Mouse (Mus musculus): ENCODE data around the gene Mtif3. TPM values are rescaled to one million over a fixed set of nuclear protein-coding genes. Genes with fewer than 3 reads are reported as not detected.
A peak's percentile ranks its signal among the peaks of the same experiment; 100 is the strongest.

The Mtif3 gene
- total RNA-seq (2015; ENCODE audit: low replicate concordance) (1.3 and 23.1 TPM in 2 replicates), total RNA-seq (2017; ENCODE audit: low replicate concordance) (3.2 and 6.2 TPM in 2 replicates)

DNA sequence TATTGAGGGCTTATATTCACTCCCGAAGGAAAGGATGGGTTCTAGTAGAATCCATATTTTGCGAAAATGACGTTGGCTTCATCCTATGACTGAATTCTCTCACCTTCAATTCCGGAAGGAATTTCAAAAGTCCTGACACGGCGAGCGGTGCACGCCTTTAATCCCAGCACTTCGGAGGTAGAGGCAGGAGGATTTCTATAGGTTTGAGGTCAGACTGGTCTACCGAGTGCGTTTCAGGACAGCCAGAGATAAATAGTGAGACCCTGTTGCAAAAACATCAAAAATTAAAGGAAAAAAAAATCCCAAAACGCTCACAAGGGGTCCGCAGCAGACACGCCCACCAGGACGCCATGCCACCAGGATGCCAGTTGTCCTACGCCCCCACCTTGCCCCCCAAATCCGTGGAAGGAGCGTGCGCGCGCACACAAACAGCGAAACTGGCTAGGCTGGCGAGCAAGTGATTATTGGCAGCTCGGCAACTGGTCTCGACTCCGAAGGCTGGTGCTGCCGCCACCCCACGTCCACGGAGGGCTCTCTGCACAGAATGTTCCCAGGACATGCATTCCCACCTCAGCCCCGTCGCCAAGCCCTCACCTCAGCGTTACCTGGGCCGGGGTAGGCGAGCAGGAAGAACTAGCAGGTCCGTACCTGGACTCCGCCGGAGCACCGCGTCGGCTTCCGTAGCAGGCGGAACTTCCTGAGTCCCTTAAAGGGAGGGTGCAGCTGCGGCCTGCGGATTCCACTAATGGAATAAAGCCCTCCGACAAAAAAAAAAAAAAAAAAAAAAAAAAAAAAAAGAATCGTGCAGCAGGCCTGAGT is at the start of gene Mtif3:
Gene Mtif3 (minus strand): TSS at position 683 of the 819 bp plus-strand sequence.
- peak; percentile 89 for ATAC-seq (replicated peaks; ENCODE audit: low FRiP score, poor library complexity, severe bottlenecking)

DNA sequence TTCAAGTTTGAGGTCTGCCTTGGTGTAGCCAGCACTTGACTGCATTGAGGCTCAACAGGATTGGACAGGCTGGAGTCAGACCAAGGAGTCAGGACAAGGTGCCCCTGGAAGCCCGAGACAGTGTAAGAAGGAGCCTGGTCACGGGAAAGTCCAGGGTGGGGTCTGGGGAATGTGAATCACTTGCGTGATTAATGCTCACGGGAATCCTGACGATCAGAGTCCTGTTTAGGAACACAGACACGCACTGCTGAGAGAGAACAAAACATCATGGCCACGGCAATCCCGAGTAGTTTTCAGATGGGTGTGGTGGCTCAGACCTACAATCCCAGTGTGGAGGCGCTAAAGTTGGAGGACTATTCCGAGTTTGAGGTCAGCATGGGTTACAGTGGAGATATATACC is 47.7 kb upstream of the Mtif3 start:
- ATAC-seq (replicated peaks; ENCODE audit: low FRiP score, poor library complexity, severe bottlenecking) = no peak

DNA sequence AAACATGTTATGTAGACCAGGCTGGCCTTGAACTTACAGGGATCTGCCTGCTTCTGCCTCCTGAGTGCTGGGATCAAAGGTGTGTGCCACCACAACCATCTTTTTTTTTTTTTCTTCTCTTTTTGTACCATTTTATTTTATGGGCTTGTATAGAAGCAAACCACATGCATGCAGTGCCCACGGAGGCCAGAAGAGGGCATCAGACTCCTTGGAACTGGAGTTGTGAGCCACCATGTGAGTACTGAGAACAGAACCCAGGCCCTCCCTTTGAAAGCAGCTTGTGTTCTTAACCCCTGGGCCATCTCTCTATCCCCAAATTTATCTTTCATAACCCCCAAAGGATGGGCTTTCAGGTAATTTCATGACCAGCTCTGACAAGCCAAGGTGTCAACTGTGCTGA is 39.7 kb upstream of the Mtif3 start:
- ATAC-seq (replicated peaks; ENCODE audit: low FRiP score, poor library complexity, severe bottlenecking) = no peak

DNA sequence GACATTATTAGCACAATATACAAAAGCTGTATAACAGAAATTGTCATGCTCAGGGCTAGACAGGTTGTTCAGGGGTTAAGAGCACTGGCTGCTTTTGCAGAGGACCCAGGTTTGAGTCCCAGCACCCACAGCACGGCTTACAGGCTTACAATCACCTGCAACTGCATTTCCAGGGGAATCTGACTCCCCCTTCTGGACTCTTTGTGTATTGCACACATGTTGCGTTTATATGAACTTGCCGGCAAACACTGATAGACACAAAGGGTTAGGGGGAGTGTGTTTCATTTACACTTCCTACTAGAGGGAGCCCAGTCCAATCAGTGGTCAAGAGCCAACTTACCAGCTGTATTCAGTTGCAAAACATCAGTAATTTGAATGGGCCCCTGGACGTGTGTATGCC is 37.7 kb upstream of the Mtif3 start:
- ATAC-seq (replicated peaks; ENCODE audit: low FRiP score, poor library complexity, severe bottlenecking) = no peak

DNA sequence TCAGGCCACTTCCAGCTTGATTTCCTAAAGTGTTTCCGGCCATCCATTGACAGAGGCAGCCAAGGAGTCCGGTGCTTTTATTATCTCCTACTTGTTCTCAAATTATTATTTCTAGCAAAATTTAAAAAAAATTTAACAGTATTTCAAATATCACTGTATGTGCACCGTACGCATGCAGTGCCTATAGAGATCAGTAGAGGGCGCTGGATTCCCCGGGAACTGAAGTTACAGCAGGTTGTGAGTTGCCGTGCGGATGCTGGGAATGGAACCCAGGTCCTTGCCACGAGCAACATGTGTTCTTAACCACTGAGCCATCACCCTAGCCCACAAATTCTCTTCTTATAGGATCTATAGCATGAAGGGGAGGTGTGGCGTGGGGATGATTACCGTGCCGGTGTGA is 35.2 kb upstream of the Mtif3 start:
- ATAC-seq (replicated peaks; ENCODE audit: low FRiP score, poor library complexity, severe bottlenecking) = no peak

DNA sequence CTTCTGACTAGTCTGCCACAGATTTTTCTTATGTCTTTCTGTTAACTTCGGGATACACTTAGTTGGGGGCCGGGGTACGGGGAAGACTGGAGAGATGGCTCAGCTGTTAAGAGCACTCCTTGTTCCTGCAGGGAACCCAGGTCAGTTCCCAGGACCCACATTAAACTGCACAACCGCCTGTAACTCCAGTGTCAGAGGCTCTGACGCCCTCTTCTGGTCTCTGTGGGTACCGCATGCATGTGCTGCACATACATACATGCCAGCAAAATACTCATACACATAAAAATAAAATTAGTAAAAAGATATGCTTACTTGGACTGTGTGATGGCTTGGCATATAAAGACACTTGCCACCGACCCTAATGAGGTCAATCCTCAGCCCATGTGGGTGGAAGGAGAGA is 33.2 kb upstream of the Mtif3 start:
- no peak for ATAC-seq (replicated peaks; ENCODE audit: low FRiP score, poor library complexity, severe bottlenecking)

DNA sequence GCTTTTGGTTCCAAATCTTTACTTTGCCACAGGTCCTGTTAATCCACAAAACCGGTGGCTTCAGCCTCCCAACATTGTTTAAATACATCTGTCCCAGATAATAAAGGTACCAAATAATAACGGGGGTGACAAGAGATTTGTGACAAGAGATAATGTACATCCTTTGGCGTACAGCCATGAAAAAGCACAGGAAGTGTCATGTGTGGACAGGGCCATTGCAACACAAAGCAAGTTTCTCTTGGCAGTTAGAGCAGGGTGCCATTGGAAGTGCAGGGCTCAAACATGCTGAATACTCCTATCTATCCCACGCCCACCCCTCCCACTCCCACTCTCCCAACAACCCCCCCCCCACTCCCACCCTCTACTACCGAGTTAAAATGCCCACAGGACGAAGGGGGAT is 31.4 kb upstream of the Mtif3 start:
- no peak for ATAC-seq (replicated peaks; ENCODE audit: low FRiP score, poor library complexity, severe bottlenecking)

DNA sequence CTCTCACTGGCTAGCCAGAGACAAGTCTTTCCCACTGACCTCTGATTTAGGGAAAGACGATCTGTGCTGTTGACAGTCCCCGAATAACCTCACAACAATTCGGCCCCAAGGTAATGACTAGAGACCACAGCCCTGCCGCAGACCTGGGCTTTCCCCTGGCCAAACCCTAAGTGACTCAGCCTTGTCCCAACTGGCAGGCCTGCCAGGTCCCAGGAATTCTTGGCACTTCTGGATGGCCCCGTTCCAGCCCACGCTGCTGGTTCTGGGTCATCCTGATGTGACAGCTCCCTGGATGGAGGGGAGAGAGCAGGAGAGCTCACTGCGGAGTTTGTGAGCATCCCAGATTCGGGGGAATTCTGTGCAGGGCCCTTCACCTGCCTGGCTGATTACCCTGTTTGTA is 29.9 kb upstream of the Mtif3 start:
- ATAC-seq (replicated peaks; ENCODE audit: low FRiP score, poor library complexity, severe bottlenecking) = no peak

DNA sequence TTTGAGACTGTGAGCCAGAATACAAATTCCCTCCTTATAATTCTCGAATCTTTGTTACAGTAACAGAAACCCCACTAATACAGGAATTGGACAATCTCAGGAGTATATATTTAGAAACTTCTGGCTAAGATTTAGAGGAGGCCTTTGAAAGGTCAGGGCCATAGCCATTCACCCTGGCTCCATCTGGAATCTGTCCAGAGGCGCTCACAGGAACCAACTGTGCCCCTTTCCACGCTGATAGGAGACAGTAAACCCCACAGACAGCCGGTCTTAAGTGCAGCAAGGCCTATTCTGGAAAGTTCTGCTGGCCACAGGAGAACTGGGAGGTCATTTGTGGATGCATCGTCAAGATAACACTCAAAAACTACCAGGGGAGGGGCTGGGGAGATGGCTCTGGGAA is 25.5 kb upstream of the Mtif3 start:
- no peak for ATAC-seq (replicated peaks; ENCODE audit: low FRiP score, poor library complexity, severe bottlenecking)

DNA sequence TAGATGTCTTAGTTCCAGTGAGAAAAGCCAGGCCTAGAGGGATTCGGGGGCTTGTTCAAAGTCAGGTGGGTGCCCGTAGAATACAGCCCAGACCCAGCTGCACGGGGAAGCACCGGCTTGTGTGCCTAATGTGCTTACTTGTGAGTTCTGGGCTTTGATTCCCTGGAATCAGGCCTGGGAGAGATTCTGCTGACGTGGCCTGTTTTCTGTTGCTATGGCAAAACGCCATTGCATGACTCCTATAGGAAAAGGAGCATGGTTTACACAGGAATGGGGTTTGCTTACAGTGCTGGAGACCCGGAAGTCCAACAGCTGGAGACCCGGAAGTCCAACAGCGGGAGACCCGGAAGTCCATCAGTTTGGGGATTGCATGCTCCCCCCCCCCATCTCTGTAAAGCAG is 24.0 kb upstream of the Mtif3 start:
- ATAC-seq (replicated peaks; ENCODE audit: low FRiP score, poor library complexity, severe bottlenecking) = no peak

DNA sequence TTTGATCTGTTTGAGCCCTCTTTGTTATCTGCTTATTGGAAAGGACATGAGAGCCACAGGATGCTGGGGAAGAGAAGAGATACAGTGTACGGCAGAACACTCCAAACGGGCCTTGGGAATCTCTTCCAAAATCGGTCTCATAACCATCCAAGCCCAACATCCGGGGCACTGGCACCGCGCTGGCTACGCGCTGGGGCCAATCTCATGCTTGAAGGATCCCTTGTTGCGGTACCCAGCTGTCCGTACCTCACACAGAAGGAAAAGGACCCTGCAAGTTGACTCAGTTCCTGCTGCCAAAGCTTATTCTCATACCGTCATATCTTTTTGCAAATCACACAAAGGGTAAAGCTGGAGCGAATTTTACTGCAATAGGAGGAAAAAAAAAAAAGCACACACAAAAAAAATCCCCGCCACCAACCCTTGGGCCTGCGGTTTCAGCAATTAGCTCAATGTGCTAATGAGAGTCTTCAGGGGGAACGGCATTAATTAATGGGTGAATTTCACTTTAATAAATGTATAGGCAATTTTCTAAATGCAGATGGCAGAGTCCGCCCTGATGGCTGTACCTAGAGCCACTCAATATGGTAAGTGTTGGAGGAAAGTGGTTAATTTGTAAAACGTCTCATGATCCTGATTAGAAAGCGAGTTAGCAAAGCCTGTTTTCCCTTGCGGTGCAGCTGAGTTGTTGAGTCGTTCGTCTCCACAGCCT is 22.3 kb upstream of the Mtif3 start:
- ATAC-seq (replicated peaks; ENCODE audit: low FRiP score, poor library complexity, severe bottlenecking) = no peak

DNA sequence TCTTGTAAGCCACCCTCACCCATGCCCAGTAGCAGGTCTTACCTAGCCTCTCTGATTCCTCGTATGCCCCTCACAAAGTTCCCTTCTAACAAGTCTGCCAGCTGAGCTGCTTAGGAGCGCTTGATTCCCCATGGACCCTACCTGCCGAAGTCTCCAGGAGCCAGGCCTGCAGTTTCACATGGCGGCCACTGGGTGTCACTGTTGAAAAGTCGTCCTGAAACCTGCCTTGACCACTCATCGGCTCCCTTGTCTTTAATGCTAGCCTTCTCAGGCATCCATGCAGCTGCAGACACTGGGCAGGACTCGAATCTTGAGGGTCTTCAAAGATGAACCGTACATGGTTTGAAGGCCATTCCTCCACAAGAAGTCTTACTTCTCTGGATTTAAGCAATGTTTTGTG is 19.6 kb upstream of the Mtif3 start:
- ATAC-seq (replicated peaks; ENCODE audit: low FRiP score, poor library complexity, severe bottlenecking) = 0 out of 2 replicates have a peak, but pooled peaks have one; percentile 57

DNA sequence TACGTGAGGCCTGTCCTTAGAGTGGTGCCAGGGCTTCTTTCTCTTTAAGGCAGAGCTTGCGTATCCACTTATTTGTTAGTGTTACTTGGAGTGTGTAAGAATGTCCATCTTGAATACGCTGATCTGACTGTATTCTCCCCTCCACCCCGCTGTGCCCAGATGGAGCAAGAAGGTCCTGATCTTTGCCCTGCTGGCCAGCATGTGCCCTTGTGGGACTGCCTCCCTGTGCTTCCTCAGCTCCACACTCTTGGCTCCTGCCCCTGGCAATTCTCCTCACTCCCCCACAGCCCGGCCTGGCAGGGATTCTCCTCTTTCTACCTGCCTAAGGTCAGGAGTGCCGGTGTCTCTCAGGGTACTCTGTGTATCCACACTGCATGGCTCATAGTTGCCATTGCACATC is 17.8 kb upstream of the Mtif3 start:
- no peak for ATAC-seq (replicated peaks; ENCODE audit: low FRiP score, poor library complexity, severe bottlenecking)

DNA sequence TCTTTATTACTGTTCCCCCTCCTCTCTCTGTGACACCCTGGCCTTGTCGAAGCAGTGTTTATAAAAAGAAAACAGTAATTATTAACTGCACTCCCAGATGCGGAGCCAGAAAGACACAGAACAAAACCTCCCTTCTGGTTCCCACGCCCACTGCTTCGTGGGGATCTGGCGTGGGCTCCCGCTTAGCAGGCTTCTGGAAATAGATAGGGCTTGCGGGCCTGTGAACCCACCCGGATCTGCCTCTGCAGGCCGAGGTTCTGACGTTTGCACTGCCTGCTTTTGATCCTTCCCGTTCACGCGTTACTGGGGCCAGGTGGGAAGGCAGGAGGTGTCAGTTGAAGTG is 11.2 kb upstream of the Mtif3 start:
- ATAC-seq (replicated peaks; ENCODE audit: low FRiP score, poor library complexity, severe bottlenecking) = no peak

DNA sequence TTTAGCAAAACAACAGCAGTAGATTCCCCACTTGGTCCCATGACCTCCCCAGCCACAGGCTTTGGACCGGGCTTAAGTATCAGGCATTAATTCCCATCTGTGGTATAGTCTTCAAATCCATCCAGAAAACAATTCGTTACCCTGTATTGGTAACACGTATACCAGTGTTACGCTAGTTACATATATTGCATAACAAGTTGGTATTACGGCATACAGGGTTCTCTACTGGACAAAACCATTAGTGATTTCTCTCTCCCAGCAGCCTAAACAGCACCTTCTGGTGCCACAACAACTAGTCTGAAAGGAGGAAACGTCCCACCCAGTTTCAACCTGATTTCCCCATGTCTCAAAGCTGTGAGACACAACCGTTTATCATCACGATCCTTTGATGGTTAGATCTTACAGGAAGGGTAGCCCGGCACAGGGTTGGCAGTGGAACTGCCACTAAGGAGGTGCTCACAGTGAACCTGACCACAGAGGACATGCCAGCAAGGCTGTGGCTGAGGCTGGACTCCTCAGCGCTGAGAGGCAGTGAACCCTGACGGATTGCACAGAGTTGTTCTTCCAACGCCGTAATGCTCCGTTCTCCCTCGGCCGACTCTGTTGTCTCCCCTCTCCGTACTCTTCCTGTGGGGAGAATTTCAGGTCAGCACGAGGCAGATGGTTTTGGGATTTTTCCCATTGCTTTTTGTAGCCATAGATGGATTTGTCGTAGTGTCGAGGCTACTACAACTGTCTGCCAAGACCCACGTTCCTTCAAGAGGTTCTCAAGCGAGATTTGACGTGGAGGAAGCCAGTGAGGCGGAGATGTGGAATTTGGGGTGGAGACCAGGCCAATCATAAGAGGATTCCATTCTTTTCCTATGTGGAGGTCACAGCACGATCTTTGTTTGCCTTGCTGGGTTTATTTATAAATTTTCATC is 10.5 kb upstream of the Mtif3 start:
- no peak for ATAC-seq (replicated peaks; ENCODE audit: low FRiP score, poor library complexity, severe bottlenecking)

DNA sequence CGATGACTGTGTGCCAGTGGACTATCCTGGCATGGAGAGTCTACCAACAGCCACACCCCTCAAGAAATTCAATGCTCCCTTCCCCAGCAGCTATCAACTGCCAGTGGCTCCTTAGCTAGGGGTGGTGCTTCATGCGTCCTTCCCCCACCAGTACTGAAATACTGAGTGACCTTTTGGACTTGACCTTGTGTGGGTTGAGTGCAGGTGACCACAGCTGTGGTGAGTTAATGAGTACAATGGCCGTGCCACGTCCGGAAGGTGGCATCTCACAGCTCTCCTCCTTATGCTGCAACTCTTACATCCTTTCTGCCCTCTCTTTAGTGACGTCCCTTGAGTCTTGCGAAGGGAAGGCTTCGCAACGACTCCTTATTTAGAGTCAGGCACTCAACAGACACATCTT is 9.8 kb upstream of the Mtif3 start:
- ATAC-seq (replicated peaks; ENCODE audit: low FRiP score, poor library complexity, severe bottlenecking) = no peak; the same call in 1 of the 2 replicates

DNA sequence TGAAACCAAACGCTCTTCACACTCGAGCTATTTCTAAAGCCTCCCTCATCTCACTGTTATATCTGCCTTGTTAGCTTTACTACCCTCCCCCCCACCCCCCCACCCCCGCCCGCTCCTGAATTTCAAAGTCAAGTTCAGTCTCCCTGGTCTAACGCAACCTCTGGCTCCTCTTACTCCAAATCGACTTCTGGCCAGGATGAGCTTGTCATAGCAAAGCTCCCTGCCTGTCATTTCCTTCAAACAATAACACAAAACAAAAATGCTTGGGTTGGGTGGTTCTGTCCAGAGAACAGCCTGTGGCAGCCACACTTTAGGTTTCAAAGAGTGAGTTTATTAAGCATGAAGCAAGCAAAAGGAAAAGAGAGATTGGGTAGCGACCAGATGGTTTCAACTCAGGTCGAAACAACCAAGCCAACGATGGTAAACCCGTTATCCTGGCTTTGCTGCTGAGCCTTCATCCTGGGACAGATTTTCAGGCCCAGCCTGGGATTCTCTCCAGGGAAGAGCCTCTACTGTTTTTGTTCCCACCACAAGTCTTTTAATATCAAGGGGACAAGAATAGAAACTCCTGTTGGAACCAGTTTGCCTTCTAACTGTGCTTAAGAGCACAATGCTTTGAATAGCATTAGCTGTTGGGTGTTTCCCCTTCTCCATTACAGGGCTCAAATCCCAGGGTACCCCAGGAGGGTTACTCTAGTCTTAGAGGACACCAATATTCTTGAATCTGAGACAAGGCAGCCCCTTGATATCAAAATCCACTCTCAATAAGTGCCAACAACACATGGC is 8.4 kb upstream of the Mtif3 start:
- ATAC-seq (replicated peaks; ENCODE audit: low FRiP score, poor library complexity, severe bottlenecking) = no peak

DNA sequence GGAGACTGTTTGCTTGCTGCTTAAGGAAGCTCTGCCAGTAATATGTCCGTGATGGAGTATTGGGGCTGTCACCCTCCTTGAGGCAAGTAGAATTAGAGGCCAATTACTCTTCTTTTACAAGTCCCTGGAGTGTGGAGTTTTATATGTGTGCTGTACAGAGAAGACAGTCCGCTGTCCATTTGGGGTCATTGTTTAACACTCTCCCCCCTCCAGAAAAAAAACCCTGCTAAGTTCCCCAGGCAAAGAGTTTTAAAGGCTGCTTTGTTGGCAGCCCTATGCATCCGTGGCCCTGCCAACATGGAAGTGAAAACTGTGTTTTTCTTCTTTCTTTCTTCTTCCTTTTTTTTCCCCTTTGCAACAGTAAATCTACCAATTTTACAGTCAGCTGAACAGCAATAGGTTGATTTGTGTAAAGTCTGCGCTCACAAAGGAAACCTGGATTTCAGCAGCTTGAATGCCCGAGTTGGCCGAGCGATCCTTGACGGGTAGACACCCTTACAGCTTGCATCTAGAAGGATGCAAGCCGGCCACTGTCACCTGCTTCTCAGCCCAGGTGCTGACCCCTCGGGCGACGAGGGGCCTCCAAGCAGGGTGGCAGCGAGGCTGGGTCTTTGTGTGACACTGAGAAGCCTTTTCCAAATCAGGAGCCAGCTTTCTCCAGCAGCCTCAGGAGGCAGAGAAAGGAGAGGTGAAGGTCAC is 5.2 kb upstream of the Mtif3 start:
- ATAC-seq (replicated peaks; ENCODE audit: low FRiP score, poor library complexity, severe bottlenecking) = no peak

DNA sequence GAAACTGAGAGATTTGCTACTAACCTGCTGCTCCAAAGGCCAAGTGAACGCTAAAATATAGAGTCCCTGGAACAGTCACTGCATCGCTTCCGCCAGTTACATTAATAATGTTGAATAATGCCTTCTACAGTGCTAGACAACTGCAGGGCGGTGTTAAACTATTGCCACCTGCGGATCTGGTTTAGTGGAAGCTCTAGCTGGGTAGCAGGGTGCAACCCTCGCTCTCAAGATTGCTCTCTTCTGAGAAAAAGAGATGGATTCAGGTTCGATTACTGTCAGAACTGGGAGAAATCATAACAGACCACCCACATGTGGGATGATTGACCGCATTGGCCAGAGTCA is 308 bp upstream of the Mtif3 start:
- no peak for ATAC-seq (replicated peaks; ENCODE audit: low FRiP score, poor library complexity, severe bottlenecking)
